Comparison of ENCODE assay signal across 7 mouse cellular contexts in genomic region chr11:76468347-76468746, GRCm38 (mm10).
DNase-seq lines count a peak whose midpoint lies in the region; ATAC-seq lines count a peak whose summit lies in the region.

No protein-coding gene starts in this region.

- H3K36me3 ChIP-seq in neural tube, embryonic 11.5 days (ENCODE audit: control insufficient read depth, insufficient read depth, low read length): no peaks in the 10 kb centered on the region; the same call in 1 of the 2 replicates
- H3K36me3 ChIP-seq in embryonic facial prominence, embryonic 14.5 days (ENCODE audit: control insufficient read depth, insufficient read depth, low read length): peaks cover 8% of the 10 kb centered on the region
- peaks cover 30% of the 10 kb centered on the region for H3K36me3 ChIP-seq in intestine, embryonic 14.5 days (ENCODE audit: control insufficient read depth, insufficient read depth, low read length)
- 0 out of 2 replicates have a peak, but pooled peaks cover 9% of the 10 kb centered on the region for H3K36me3 ChIP-seq in lung, embryonic 15.5 days

- no peak overlapping the region for H3K4me3 ChIP-seq in neural tube, embryonic 11.5 days (ENCODE audit: low read depth, low read length)
- no peak overlapping the region for H3K4me3 ChIP-seq in embryonic facial prominence, embryonic 14.5 days (ENCODE audit: low read depth, low read length)
- no peak overlapping the region for H3K4me3 ChIP-seq in intestine, embryonic 14.5 days (ENCODE audit: low read depth, low read length)
- no peak overlapping the region for H3K4me3 ChIP-seq in lung, embryonic 15.5 days

- no peaks in the 10 kb centered on the region for H3K27me3 ChIP-seq in neural tube, embryonic 11.5 days (ENCODE audit: control insufficient read depth, insufficient read depth, low read length)
- H3K27me3 ChIP-seq in embryonic facial prominence, embryonic 14.5 days (replicated peaks; ENCODE audit: control insufficient read depth, insufficient read depth, low read length): no peaks in the 10 kb centered on the region
- no peaks in the 10 kb centered on the region for H3K27me3 ChIP-seq in intestine, embryonic 14.5 days (replicated peaks; ENCODE audit: control insufficient read depth, insufficient read depth, low read length)
- no peaks in the 10 kb centered on the region for H3K27me3 ChIP-seq in lung, embryonic 15.5 days

- peak overlapping the region; percentile 22 for H3K4me2 ChIP-seq in neural tube, embryonic 11.5 days (ENCODE audit: low read depth)
- peak overlapping the region; percentile 25 for H3K4me2 ChIP-seq in embryonic facial prominence, embryonic 14.5 days (ENCODE audit: low read depth, low read length)
- H3K4me2 ChIP-seq in intestine, embryonic 14.5 days (ENCODE audit: low read length): peak overlapping the region; percentile 20; the same call in 1 of the 2 replicates
- no peak overlapping the region for H3K4me2 ChIP-seq in lung, embryonic 15.5 days

- DNase-seq in neural tube, embryonic 11.5 days (ENCODE audit: low spot score): peak; percentile 47
- DNase-seq in neural tube, embryonic 10.5 days (ENCODE audit: extremely low spot score, low spot score): no peak
- DNase-seq in embryonic facial prominence, embryonic 14.5 days (ENCODE audit: low spot score): peak; percentile 94
- peak; percentile 69 for DNase-seq in intestine, embryonic 14.5 days (ENCODE audit: low spot score)
- peak; percentile 88 to 92 for DNase-seq in right cerebral cortex, postnatal 10 days (ENCODE audit: low spot score in 2 of 2)
- DNase-seq in cerebellum, adult 8-10 months: no peak

- H3K9ac ChIP-seq in neural tube, embryonic 11.5 days (ENCODE audit: low read length): peak overlapping the region; percentile 43
- 0 out of 2 replicates have a peak overlapping the region, but pooled peaks have one; percentile 5 for H3K9ac ChIP-seq in embryonic facial prominence, embryonic 14.5 days (ENCODE audit: low read depth, low read length)
- H3K9ac ChIP-seq in intestine, embryonic 14.5 days (ENCODE audit: low read length): no peak overlapping the region
- no peak overlapping the region for H3K9ac ChIP-seq in lung, embryonic 15.5 days

- peaks cover 29% of the 10 kb centered on the region for H3K4me1 ChIP-seq in neural tube, embryonic 11.5 days (ENCODE audit: control insufficient read depth, insufficient read depth, low read length)
- peaks cover 34% of the 10 kb centered on the region for H3K4me1 ChIP-seq in embryonic facial prominence, embryonic 14.5 days (ENCODE audit: control insufficient read depth, insufficient read depth, low read length)
- H3K4me1 ChIP-seq in intestine, embryonic 14.5 days (replicated peaks; ENCODE audit: control insufficient read depth, insufficient read depth, low read length): peaks cover 37% of the 10 kb centered on the region
- H3K4me1 ChIP-seq in lung, embryonic 15.5 days: peaks cover 33% of the 10 kb centered on the region

- H3K27ac ChIP-seq in neural tube, embryonic 11.5 days (ENCODE audit: low read depth, low read length): peak overlapping the region; percentile 40
- H3K27ac ChIP-seq in embryonic facial prominence, embryonic 14.5 days (replicated peaks; ENCODE audit: low read depth, low read length): peak overlapping the region; percentile 22; the same call in 1 of the 2 replicates
- H3K27ac ChIP-seq in intestine, embryonic 14.5 days (ENCODE audit: low read depth): peak overlapping the region; percentile 64
- H3K27ac ChIP-seq in lung, embryonic 15.5 days: peak overlapping the region; percentile 2; the same call in 1 of the 2 replicates

- 13% methylated on average over 5 of the region's 6 CpGs for WGBS in neural tube, embryonic 11.5 days
- WGBS in embryonic facial prominence, embryonic 14.5 days: 5% methylated on average over 5 of the region's 6 CpGs
- 11% methylated on average over 6 of the region's 6 CpGs for WGBS in intestine, embryonic 14.5 days
- 9% methylated on average over 5 of the region's 6 CpGs for WGBS in lung, embryonic 15.5 days

- no peak for ATAC-seq in neural tube, embryonic 11.5 days (ENCODE audit: insufficient read depth, low FRiP score, low TSS enrichment)
- ATAC-seq in embryonic facial prominence, embryonic 14.5 days (ENCODE audit: low read depth): peak; percentile 77
- peak; percentile 52 for ATAC-seq in intestine, embryonic 14.5 days (replicated peaks; ENCODE audit: low FRiP score, low TSS enrichment, low read depth)
- ATAC-seq in lung, embryonic 15.5 days (ENCODE audit: borderline replicate concordance, extremely low read depth, low FRiP score, low TSS enrichment): peak; percentile 79

- no peaks in the 10 kb centered on the region for H3K9me3 ChIP-seq in neural tube, embryonic 11.5 days (ENCODE audit: control insufficient read depth, low read length)
- no peaks in the 10 kb centered on the region for H3K9me3 ChIP-seq in embryonic facial prominence, embryonic 14.5 days (ENCODE audit: control insufficient read depth, low read length)
- no peaks in the 10 kb centered on the region for H3K9me3 ChIP-seq in intestine, embryonic 14.5 days (ENCODE audit: control insufficient read depth, low read length)
- no peaks in the 10 kb centered on the region for H3K9me3 ChIP-seq in lung, embryonic 15.5 days

Comparison
In these comparisons a context has a peak if more than half of its experiments do, and no peak if none do; other contexts are left out.
1. DNase-seq: peak in neural tube, embryonic 11.5 days (single experiment), embryonic facial prominence, embryonic 14.5 days (single experiment), intestine, embryonic 14.5 days (single experiment) and right cerebral cortex, postnatal 10 days (2 of 2); none in neural tube, embryonic 10.5 days (single experiment) and cerebellum, adult 8-10 months (single experiment).
2. H3K27ac ChIP-seq: peak in every context shown above with its lines; median percentile 64 in intestine, embryonic 14.5 days; 40 in neural tube, embryonic 11.5 days; 22 in embryonic facial prominence, embryonic 14.5 days; 2 in lung, embryonic 15.5 days.
3. H3K9ac ChIP-seq: peak in neural tube, embryonic 11.5 days (single experiment) and embryonic facial prominence, embryonic 14.5 days (single experiment); none in intestine, embryonic 14.5 days (single experiment) and lung, embryonic 15.5 days (single experiment).